Mouse (Mus musculus): Measurements from ENCODE around the gene Fxyd1.

DNA sequence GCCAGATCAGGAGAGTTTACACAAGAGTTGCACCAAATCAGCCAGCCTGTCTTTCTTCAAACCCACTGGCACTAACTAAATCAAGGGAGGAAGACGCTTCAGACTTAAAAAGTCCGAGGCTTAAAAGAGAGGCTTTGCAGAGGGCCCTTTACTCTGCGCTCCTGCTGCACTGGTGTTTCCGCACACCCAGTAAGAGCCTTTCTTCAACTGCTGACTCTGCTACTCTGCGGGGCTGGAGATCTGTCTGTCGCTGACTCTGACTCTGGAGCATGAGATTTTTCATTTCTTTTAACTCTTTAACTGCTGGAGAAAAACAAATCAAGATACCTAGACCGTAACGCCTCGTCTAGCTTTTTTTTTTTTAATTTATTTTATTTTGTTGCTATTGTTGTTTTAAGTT, 27.1 kb upstream of the Fxyd1 start:
- TF ChIP-seq CTCF (IDR thresholded peaks at IDR 0.05 in 2 of 3, conservative IDR thresholded peaks at IDR 0.05 in 1 of 3; ENCODE audit: control insufficient read depth in 1 of 3, insufficient read depth in 1 of 3, low read depth in 2 of 3, low read length in 3 of 3, poor library complexity in 1 of 3, severe bottlenecking in 1 of 3), result no peak
- no peak for TF ChIP-seq GABPA (IDR thresholded peaks at IDR 0.05; ENCODE audit: low read depth, low read length)
- no peak for TF ChIP-seq POLR2A (IDR thresholded peaks at IDR 0.05; ENCODE audit: control insufficient read depth in 1 of 2, insufficient read depth in 1 of 2, low read depth in 1 of 2, low read length in 2 of 2, poor library complexity in 1 of 2)
- TF ChIP-seq BHLHE40 (IDR thresholded peaks at IDR 0.05; ENCODE audit: borderline replicate concordance, low read depth, low read length), result no peak
- no peak for TF ChIP-seq MAX (IDR thresholded peaks at IDR 0.05; ENCODE audit: low read length)
- TF ChIP-seq CHD1 (IDR thresholded peaks at IDR 0.05; ENCODE audit: low read depth, low read length), result no peak
- TF ChIP-seq MAFK (IDR thresholded peaks at IDR 0.05; ENCODE audit: borderline replicate concordance, low read depth, low read length), result no peak
- no peak for TF ChIP-seq NRF1 (IDR thresholded peaks at IDR 0.05; ENCODE audit: insufficient read depth, low read depth, low read length, poor library complexity, severe bottlenecking)
- no peak for TF ChIP-seq TAL1 (IDR thresholded peaks at IDR 0.05; ENCODE audit: low read length)
- TF ChIP-seq MEF2A (IDR thresholded peaks at IDR 0.05; ENCODE audit: extremely low read depth, insufficient replicate concordance, low read depth, low read length, poor library complexity, severe bottlenecking), result no peak

All from MEL (cell line).